Mouse (Mus musculus) lung, adult 2 months (tissue): ENCODE data around the gene Ccr9.

Experiments
- CTCF ChIP-seq: fragments of 200-500 bp; IDR thresholded peaks from 2 replicates; pipeline ENCODE4 v1.5.1; 2011; ENCODE audit warnings: mild to moderate bottlenecking, low read length, control low read depth; ENCODE audit not compliant: insufficient read depth
- POLR2A ChIP-seq: fragments of 200-500 bp; IDR thresholded peaks from 2 replicates; pipeline ENCODE4 v1.6.1; 2011; ENCODE audit warnings: low read depth, mild to moderate bottlenecking, control low read depth, low read length, borderline replicate concordance; ENCODE audit errors: extremely low read depth

GRCm38 (mm10) chr9:123766996-123767395 lies 88.8 kb downstream of the Ccr9 start:
- TF ChIP-seq CTCF = no peak
- TF ChIP-seq POLR2A = no peak
